Mouse (Mus musculus) cerebellum, postnatal 36 days (tissue): ENCODE measurements at regions not wholly inside any gene's neighbourhood (a gene's known extent, or its start where the extent isn't known, plus 50 kb on each side); places are given as distances from the start of the nearest gene placed in this dataset.

Experiments
- DNase-seq, 2 experiments: peaks; one replicate each; pipeline ENCODE4 v3.0.0; 2021 to 2022; ENCODE audit warnings: mixed read lengths in 2 of 2

DNA sequence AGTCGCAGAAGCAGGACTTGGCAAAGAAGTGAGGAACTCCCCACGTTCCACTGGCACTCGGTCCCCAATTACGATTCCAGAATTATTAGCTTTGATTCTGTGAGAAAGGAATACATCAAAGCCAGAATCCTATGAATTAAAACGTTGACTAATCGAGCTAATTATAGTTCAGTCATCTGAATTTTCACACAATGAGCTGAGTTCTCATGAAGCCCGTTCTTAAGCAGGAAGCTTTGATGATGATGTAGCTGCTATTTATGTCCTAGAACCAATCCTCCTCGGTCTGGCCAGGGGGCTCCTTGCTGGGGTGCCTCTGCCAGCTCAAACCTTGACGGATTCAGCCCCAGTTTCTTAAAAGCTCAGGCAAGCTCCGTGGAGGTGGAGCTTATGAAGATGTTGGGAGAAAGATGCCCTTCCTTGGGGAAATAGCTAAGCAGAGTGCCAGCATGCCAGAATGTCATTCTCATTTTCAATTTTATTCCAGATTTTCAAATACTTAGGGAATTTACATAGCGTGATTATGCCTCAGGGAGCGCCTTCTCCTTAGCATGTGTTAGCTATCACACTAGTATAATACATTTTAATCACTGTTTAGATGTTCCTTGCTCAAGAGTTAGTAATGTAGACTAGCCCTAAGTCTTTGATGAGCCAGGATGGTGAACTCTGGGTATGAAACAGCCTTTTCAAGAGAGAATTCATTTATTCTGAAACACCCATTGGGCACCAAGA, 65.5 kb upstream of the Ppm1b start:
- DNase-seq, result no peak

DNA sequence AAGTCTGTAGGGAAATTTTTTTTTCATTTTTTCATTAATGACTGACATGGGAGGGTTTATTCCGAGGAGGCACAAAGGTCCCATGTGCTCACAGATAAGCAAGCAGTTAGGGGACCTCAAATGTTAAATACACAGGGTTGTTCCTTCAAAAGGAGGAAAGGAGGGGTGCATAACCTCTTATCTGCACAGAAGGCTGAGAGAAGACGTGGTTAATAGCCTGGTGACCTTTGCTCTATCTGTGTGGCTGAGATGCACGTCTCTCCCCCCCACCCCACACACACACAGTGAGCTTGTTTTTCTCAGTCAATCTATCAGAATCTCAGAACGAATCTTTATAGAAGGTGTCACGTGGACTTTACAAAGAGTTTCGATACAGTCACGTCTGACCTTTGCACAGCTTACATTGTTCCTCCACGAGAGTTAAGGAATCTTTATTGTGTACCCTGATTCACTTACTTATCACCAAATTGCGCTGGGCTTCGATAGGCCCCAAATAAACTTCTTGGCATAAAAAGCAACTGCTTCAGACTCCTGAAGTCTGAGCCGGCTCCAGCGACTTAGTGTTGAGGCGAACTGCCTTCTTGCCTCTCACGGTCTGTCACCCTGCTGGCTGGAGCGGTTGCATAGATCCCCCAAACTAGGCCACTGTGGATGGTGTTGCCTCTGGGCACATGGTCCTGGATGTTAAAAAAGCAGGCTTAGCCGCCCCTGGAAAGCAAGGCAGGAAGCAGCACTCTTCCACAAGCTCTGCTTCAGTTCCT, 63.1 kb upstream of the Ppm1b start:
- no peak for DNase-seq

DNA sequence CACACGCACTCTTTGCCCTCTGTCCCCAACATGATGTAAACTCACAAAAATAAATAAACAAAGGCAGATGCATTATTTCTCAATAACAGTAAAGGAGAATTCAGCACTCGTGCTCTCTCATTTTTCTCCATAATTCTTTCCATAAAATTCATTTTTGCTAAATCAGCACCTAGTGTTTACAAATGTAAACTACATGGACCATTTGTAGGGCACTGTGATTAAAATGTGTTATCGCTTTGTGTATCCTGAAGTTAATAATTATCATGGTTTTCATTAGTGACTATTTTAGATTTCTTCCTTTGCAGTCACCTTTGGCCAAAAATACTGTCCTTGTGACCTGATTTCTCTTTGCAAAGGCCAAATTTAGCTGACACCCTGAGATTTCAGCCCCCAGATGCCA, 61.0 kb upstream of the Ppm1b start:
- DNase-seq, result no peak

DNA sequence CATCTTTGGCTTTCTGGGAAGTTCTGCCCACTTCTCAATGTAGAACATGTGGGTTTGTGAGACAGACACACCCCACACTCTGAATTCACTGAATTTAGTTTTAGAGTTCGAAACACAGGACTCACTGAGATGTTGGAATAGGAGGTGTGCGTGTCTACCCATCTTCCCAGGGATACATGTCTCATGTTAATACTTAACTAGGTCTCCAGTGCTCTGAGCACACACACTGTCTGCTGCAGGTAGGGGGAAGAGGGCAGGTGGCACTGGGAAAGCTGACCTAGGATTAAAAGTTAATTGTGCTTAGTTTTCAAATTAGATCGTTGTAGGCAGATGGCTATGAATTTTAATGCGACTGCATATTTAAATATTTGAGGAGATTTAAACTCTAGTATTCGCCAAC, 60.0 kb upstream of the Ppm1b start:
- no peak for DNase-seq

DNA sequence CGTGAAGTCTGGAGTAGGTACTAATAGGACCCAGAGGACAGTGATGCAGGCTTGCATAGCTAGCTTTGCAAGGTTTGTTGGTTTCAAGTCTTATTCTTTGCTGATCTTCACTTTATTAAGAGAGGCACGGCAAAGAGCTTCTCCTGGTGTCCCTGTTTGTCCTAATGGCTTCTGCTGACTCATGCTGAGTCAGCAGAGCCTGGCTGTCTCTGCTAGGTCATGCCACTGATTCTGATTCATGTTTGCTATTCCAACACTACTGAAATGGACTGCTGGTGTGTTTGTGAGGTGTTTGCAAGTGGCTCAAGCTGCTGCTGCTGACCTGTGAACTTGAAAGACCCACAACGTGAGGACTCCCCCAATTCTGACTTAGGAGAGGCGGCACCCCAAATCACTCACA, 58.1 kb upstream of the Ppm1b start:
- no peak for DNase-seq

DNA sequence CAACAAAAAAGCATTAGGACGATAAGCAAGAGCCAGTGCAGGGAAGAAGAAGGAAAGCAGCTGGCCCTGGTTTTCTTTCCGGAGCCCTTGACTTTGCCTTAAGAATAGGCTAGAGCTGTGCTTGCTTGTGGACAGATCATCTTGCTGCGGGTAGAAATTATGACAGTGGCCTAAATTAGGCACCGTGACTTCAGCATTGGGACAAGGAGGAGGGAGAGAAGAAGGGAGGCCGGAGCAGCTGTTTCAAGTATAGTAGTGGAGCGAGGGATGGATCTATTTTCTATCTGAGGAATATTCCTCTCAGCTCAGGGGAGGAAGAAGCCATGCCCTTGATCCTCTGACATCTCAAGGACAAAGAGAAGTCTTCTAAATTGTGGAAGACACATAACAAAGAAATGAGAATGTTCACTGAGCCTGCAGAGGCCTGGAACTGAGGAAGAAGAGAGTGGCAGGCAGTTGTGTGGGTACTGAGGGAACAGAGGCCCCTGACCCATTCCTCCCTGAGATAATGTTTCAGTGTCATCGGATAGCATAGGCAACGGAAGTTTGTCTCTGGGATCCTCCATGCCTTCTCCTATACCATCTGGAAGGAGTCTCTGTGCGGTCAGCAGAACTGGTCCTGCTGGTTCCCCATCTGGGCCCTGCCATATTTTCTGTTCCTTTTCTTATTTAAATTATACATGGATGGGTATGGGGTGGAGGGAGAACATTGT, 52.8 kb upstream of the Ppm1b start:
- no peak for DNase-seq
